Mouse (Mus musculus): ENCODE measurements at regions not wholly inside any gene's neighbourhood (a gene's known extent, or its start where the extent isn't known, plus 50 kb on each side); places are given as distances from the start of the nearest gene placed in this dataset.
"Not testable (repeated sequence)": the region's sequence is repeated elsewhere in the genome, so short reads cannot be mapped to it uniquely, and the experiment has no call there.

GRCm38 (mm10) chrX:162359767-162360545 lies 200.4 kb upstream of the Nhs start:
- H3K4me1 ChIP-seq (ENCODE audit: control insufficient read depth, insufficient read depth, low read length) = no peaks in the 10 kb centered on the region
- H3K27ac ChIP-seq (ENCODE audit: insufficient read depth, low read length) = no peak overlapping the region
- TF ChIP-seq CTCF (IDR thresholded peaks at IDR 0.05; ENCODE audit: extremely low read depth, insufficient read depth, low read length) (no peak), POLR2A (IDR thresholded peaks at IDR 0.05; ENCODE audit: extremely low read depth, insufficient read depth, low read length) (no peak)
- no peak overlapping the region for H3K4me3 ChIP-seq (ENCODE audit: insufficient read depth, low read length)

- no peak for TF ChIP-seq CTCF (IDR thresholded peaks at IDR 0.05; ENCODE audit: extremely low read depth, insufficient read depth, low read length)
- TF ChIP-seq POLR2A (IDR thresholded peaks at IDR 0.05; ENCODE audit: extremely low read depth, insufficient read depth, low read length) = no peak
- no peak overlapping the region for H3K4me3 ChIP-seq (ENCODE audit: insufficient read depth, low read length)
- H3K27ac ChIP-seq (ENCODE audit: insufficient read depth, low read length) = no peak overlapping the region
- H3K4me1 ChIP-seq (ENCODE audit: control insufficient read depth, insufficient read depth, low read length) = no peaks in the 10 kb centered on the region
Measured at GRCm38 (mm10) chrX:162348341-162348740, 188.8 kb upstream of the Nhs start.

- no peaks in the 10 kb centered on the region for H3K4me1 ChIP-seq (ENCODE audit: control insufficient read depth, insufficient read depth, low read length)
- TF ChIP-seq POLR2A (IDR thresholded peaks at IDR 0.05; ENCODE audit: extremely low read depth, insufficient read depth, low read length) = no peak
- TF ChIP-seq CTCF (IDR thresholded peaks at IDR 0.05; ENCODE audit: extremely low read depth, insufficient read depth, low read length) = no peak
- no peak overlapping the region for H3K4me3 ChIP-seq (ENCODE audit: insufficient read depth, low read length)
- H3K27ac ChIP-seq (ENCODE audit: insufficient read depth, low read length) = no peak overlapping the region
Measured at GRCm38 (mm10) chrX:162347886-162348285, 188.4 kb upstream of the Nhs start.

- Histone ChIP-seq H3K4me1 (ENCODE audit: control insufficient read depth, insufficient read depth, low read length) (no peaks in the 10 kb centered on the region), H3K4me3 (ENCODE audit: insufficient read depth, low read length) (no peak overlapping the region), H3K27ac (ENCODE audit: insufficient read depth, low read length) (no peak overlapping the region)
- TF ChIP-seq POLR2A (IDR thresholded peaks at IDR 0.05; ENCODE audit: extremely low read depth, insufficient read depth, low read length) (no peak), CTCF (IDR thresholded peaks at IDR 0.05; ENCODE audit: extremely low read depth, insufficient read depth, low read length) (no peak)
Measured at GRCm38 (mm10) chrX:162345497-162346143, 186.1 kb upstream of the Nhs start.

GRCm38 (mm10) chrX:162332121-162332520 lies 172.6 kb upstream of the Nhs start:
- Histone ChIP-seq H3K4me1 (ENCODE audit: control insufficient read depth, insufficient read depth, low read length) (no peaks in the 10 kb centered on the region), H3K4me3 (ENCODE audit: insufficient read depth, low read length) (no peak overlapping the region), H3K27ac (ENCODE audit: insufficient read depth, low read length) (no peak overlapping the region)
- TF ChIP-seq POLR2A (IDR thresholded peaks at IDR 0.05; ENCODE audit: extremely low read depth, insufficient read depth, low read length) = no peak
- no peak for TF ChIP-seq CTCF (IDR thresholded peaks at IDR 0.05; ENCODE audit: extremely low read depth, insufficient read depth, low read length)

GRCm38 (mm10) chrX:162307646-162308045 lies 148.1 kb upstream of the Nhs start:
- TF ChIP-seq POLR2A (IDR thresholded peaks at IDR 0.05; ENCODE audit: extremely low read depth, insufficient read depth, low read length) (no peak), CTCF (IDR thresholded peaks at IDR 0.05; ENCODE audit: extremely low read depth, insufficient read depth, low read length) (no peak)
- Histone ChIP-seq H3K4me3 (ENCODE audit: insufficient read depth, low read length) (no peak overlapping the region), H3K4me1 (ENCODE audit: control insufficient read depth, insufficient read depth, low read length) (no peaks in the 10 kb centered on the region), H3K27ac (ENCODE audit: insufficient read depth, low read length) (no peak overlapping the region)

GRCm38 (mm10) chrX:162304145-162304544 lies 144.6 kb upstream of the Nhs start:
- no peak overlapping the region for H3K4me3 ChIP-seq (ENCODE audit: insufficient read depth, low read length)
- H3K4me1 ChIP-seq (ENCODE audit: control insufficient read depth, insufficient read depth, low read length) = no peaks in the 10 kb centered on the region
- no peak for TF ChIP-seq POLR2A (IDR thresholded peaks at IDR 0.05; ENCODE audit: extremely low read depth, insufficient read depth, low read length)
- no peak for TF ChIP-seq CTCF (IDR thresholded peaks at IDR 0.05; ENCODE audit: extremely low read depth, insufficient read depth, low read length)
- H3K27ac ChIP-seq (ENCODE audit: insufficient read depth, low read length) = no peak overlapping the region

GRCm38 (mm10) chrX:162302788-162303187 lies 143.3 kb upstream of the Nhs start:
- Histone ChIP-seq H3K27ac (ENCODE audit: insufficient read depth, low read length) (no peak overlapping the region), H3K4me1 (ENCODE audit: control insufficient read depth, insufficient read depth, low read length) (no peaks in the 10 kb centered on the region), H3K4me3 (ENCODE audit: insufficient read depth, low read length) (no peak overlapping the region)
- no peak for TF ChIP-seq CTCF (IDR thresholded peaks at IDR 0.05; ENCODE audit: extremely low read depth, insufficient read depth, low read length)
- no peak for TF ChIP-seq POLR2A (IDR thresholded peaks at IDR 0.05; ENCODE audit: extremely low read depth, insufficient read depth, low read length)

- Histone ChIP-seq H3K4me1 (ENCODE audit: control insufficient read depth, insufficient read depth, low read length) (no peaks in the 10 kb centered on the region), H3K27ac (ENCODE audit: insufficient read depth, low read length) (no peak overlapping the region), H3K4me3 (ENCODE audit: insufficient read depth, low read length) (no peak overlapping the region)
- no peak for TF ChIP-seq POLR2A (IDR thresholded peaks at IDR 0.05; ENCODE audit: extremely low read depth, insufficient read depth, low read length)
- TF ChIP-seq CTCF (IDR thresholded peaks at IDR 0.05; ENCODE audit: extremely low read depth, insufficient read depth, low read length) = no peak
Measured at GRCm38 (mm10) chrX:162291234-162291633, 131.7 kb upstream of the Nhs start.

GRCm38 (mm10) chrX:162286155-162286554 lies 126.6 kb upstream of the Nhs start:
- not testable (repeated sequence) for H3K27ac ChIP-seq (ENCODE audit: insufficient read depth, low read length); H3K4me3 ChIP-seq (ENCODE audit: insufficient read depth, low read length); H3K4me1 ChIP-seq (ENCODE audit: control insufficient read depth, insufficient read depth, low read length)

All from cortical plate, adult 2 months (tissue).